Mouse (Mus musculus) adrenal gland, postnatal 36 days (tissue): ENCODE measurements around the gene Gm45213. TPM values are rescaled to one million over a fixed set of nuclear protein-coding genes. Genes with fewer than 3 reads are reported as not detected.

Experiments
- DNase-seq, 2 experiments: peaks; one replicate each; pipeline ENCODE4 v3.0.0; 2021; ENCODE audit warnings: mixed read lengths in 1 of 2
- total RNA-seq, 2 experiments: library from RNA; stranded (reverse); gene quantifications; 2 replicates each; pipeline ENCODE4 v1.2.3; 2021

Gene Gm45213
- total RNA-seq, 2 experiments from 2014 or later = not detected

- peak in 1 of 2 experiments; percentile 8 for DNase-seq
Observed at GRCm38 (mm10) chr7:66106581-66107056, 63.2 kb downstream of the Gm45213 start.

GRCm38 (mm10) chr7:66107206-66107605 lies 63.8 kb downstream of the Gm45213 start:
- DNase-seq = no peak

- peak; percentile 27 to 48 for DNase-seq
Observed at GRCm38 (mm10) chr7:66107930-66108329, 64.5 kb downstream of the Gm45213 start.

GRCm38 (mm10) chr7:66108961-66109854 lies 65.8 kb downstream of the Gm45213 start, which contains the start of gene Chsy1:
Chsy1 (plus strand) TSS chr7:66109515.
- peak; percentile 92 to 94 for DNase-seq

GRCm38 (mm10) chr7:66109855-66110635 lies 66.6 kb downstream of the Gm45213 start:
- peak; percentile 42 to 63 for DNase-seq

- DNase-seq = no peak
Observed at GRCm38 (mm10) chr7:66110636-66111112, 67.3 kb downstream of the Gm45213 start.

GRCm38 (mm10) chr7:66111211-66111610 lies 67.8 kb downstream of the Gm45213 start:
- DNase-seq = no peak

Other genes starting within 250 kb of the Gm45213 start
- gene Pcsk6, start 181.9 kb upstream of the Gm45213 start, total RNA-seq = 10 to 100 TPM; 19.6 to 20.5 TPM
- 10 to 100 TPM; 30.8 to 38.2 TPM for gene Snrpa1, start 15.4 kb downstream of the Gm45213 start, total RNA-seq
- 100 to 1,000 TPM; 110 to 117 TPM for gene Selenos, start 36.0 kb downstream of the Gm45213 start, total RNA-seq
- gene Chsy1, start 65.9 kb downstream of the Gm45213 start, total RNA-seq = 10 to 100 TPM; 15.0 to 18.5 TPM